Mouse (Mus musculus): ENCODE data around the gene Plk5.

DNA sequence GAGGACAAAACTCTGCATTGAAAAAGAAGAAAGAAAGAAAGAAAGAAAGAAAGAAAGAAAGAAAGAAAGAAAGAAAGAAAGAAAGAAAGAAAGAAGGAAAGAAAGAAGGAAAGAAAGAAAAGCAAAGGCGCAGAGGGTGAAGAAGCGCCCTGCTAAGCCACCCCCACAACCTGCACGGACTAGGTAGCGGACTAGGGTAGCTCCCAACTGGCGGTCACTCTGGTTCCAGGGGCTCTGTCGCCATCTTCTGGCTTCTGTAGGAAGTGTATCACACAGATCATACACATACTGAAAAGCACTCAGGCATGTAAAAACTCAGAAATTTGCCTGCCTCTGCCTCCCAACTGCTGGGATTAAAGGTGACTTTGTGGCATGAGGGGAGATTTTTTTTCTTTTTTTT is 17.8 kb downstream of the Plk5 start:
- TF ChIP-seq GATA1 (IDR thresholded peaks at IDR 0.05; ENCODE audit: borderline replicate concordance, low read length), result no peak
- TF ChIP-seq FLI1 (IDR thresholded peaks at IDR 0.05; ENCODE audit: low read length), result no peak
